Mouse (Mus musculus) effector memory CD4-positive, alpha-beta T cell, adult 7 months (primary cell): ENCODE measurements around the gene Topors. TPM values are rescaled to one million over a fixed set of nuclear protein-coding genes. Genes with fewer than 3 reads are reported as not detected.

Source experiments
- polyA plus RNA-seq: library from polyadenylated mRNA; unstranded; fragments of 100-300 nt; shearing (Covaris generic); gene quantifications from one replicate; pipeline ENCODE4 v1.2.1, GENCODE M21; 2017

The Topors gene
- polyA plus RNA-seq = 40.6 TPM

GRCm38 (mm10) chr4:40269430-40270032 lies at the start of gene Topors, which contains the start of gene Smim27:
Gene Topors (minus strand): TSS chr4:40269850.
Gene Smim27 (plus strand): TSS chr4:40269579.

GRCm38 (mm10) chr4:40279276-40279900 lies 9.7 kb upstream of the Topors start, which contains the start of gene Ndufb6:
Gene Ndufb6 (minus strand): TSS chr4:40279421.

GRCm38 (mm10) chr4:40239409-40240271 lies 30.0 kb downstream of the Topors start, which contains the start of gene Ddx58:
Gene Ddx58 (minus strand): TSS chr4:40239828.

Other genes starting within 250 kb of the Topors start
- 13.4 TPM for gene Aco1, start 126.8 kb downstream of the Topors start, polyA plus RNA-seq
- gene Ddx58, start 30.0 kb downstream of the Topors start, polyA plus RNA-seq = 88.2 TPM
- gene Smim27, start 271 bp downstream of the Topors start, polyA plus RNA-seq = 47.7 TPM
- gene Ndufb6, start 9.6 kb upstream of the Topors start, polyA plus RNA-seq = 76.4 TPM
- 0.11 TPM for gene Tmem215, start 202.3 kb upstream of the Topors start, polyA plus RNA-seq